Mouse (Mus musculus) heart, embryonic 16.5 days (tissue): ENCODE measurements around the gene Tbx3. TPM values are rescaled to one million over a fixed set of nuclear protein-coding genes. Genes with fewer than 3 reads are reported as not detected.

ENCODE experiments used
- ATAC-seq: fragments of 200-750 bp; cut with Nextera tagmentation; replicated peaks from 2 replicates; pipeline ENCODE4 v1.8.0; 2017; ENCODE audit warnings: moderate number of reproducible peaks; ENCODE audit not compliant: insufficient read depth, low FRiP score; ENCODE audit errors: extremely low read depth
- H3K27ac ChIP-seq: fragments of 300-500 bp; sonication (generic); 2 replicates; pipeline ENCODE4 v1.5.1; 2014; ENCODE audit warnings: mild to moderate bottlenecking, low read length, control low read depth, moderate library complexity
- H3K27me3 ChIP-seq: fragments of 300-500 bp; sonication (generic); 2 replicates; pipeline ENCODE4 v1.6.1; 2014; ENCODE audit warnings: low read length, mixed read lengths; ENCODE audit not compliant: control insufficient read depth, insufficient read depth
- H3K36me3 ChIP-seq: fragments of 300-500 bp; sonication (generic); 2 replicates; pipeline ENCODE4 v1.6.1; 2014; ENCODE audit not compliant: control insufficient read depth, insufficient read depth
- H3K4me1 ChIP-seq: fragments of 300-500 bp; sonication (generic); 2 replicates; pipeline ENCODE4 v1.6.1; 2014; ENCODE audit warnings: low read length, mixed read lengths; ENCODE audit not compliant: control insufficient read depth, insufficient read depth
- H3K4me2 ChIP-seq: fragments of 300-500 bp; sonication (generic); 2 replicates; pipeline ENCODE4 v1.6.1; 2014; ENCODE audit warnings: low read depth, mild to moderate bottlenecking, control low read depth, low read length
- H3K4me3 ChIP-seq: fragments of 300-500 bp; sonication (generic); 2 replicates; pipeline ENCODE4 v1.5.1; 2014; ENCODE audit warnings: mild to moderate bottlenecking, control low read depth, low read length
- H3K9ac ChIP-seq: fragments of 300-500 bp; sonication (generic); 2 replicates; pipeline ENCODE4 v1.6.1; 2014; ENCODE audit warnings: low read length, control low read depth
- H3K9me3 ChIP-seq: fragments of 300-500 bp; sonication (generic); replicated peaks from 2 replicates; pipeline ENCODE4 v1.6.1; 2016; ENCODE audit warnings: low read length; ENCODE audit not compliant: control insufficient read depth
- WGBS: fragments of 180-500 bp; shearing (Covaris S2); extraction: QIAGEN DNeasy Blood & Tissue Kit; methylation state at CpG from one replicate; pipeline ENCODE4 v1.1.7; 2014; 5-methylcytosine and 5-hydroxymethylcytosine counted together
- polyA plus RNA-seq: library from polyadenylated mRNA; unstranded; fragments of >200 nt; fragmentation: Nextera tagmentation; extraction: Ambion mirVana; gene quantifications from 2 replicates; pipeline ENCODE4 v1.2.1, GENCODE M21; 2015

Tbx3 gene
- polyA plus RNA-seq, 1 experiment from 2014 or later: 7.4 TPM

GRCm38 (mm10) chr5:119665739-119666138, 4.7 kb upstream of the Tbx3 start:
- H3K4me2 ChIP-seq: no peak overlapping the region
- H3K36me3 ChIP-seq: no peaks in the 10 kb centered on the region
- no peak overlapping the region for H3K27ac ChIP-seq
- H3K4me3 ChIP-seq: no peak overlapping the region
- no peaks in the 10 kb centered on the region for H3K9me3 ChIP-seq
- peaks cover 15% of the 10 kb centered on the region for H3K4me1 ChIP-seq
- H3K27me3 ChIP-seq: peaks cover 80% of the 10 kb centered on the region
- H3K9ac ChIP-seq: no peak overlapping the region
- WGBS: 26% methylated on average over 6 of the region's 6 CpGs
- no peak for ATAC-seq

- Histone ChIP-seq H3K4me2 (no peak overlapping the region), H3K27ac (no peak overlapping the region), H3K36me3 (no peaks in the 10 kb centered on the region), H3K4me3 (no peak overlapping the region), H3K4me1 (peaks cover 15% of the 10 kb centered on the region), H3K9me3 (no peaks in the 10 kb centered on the region), H3K27me3 (peaks cover 74% of the 10 kb centered on the region), H3K9ac (no peak overlapping the region)
- no peak for ATAC-seq
- WGBS: 17% methylated on average over 13 of the region's 13 CpGs
These were observed 3.0 kb upstream of the Tbx3 start for GRCm38 (mm10) chr5:119667356-119667940.

- no peaks in the 10 kb centered on the region for H3K9me3 ChIP-seq
- H3K4me3 ChIP-seq: no peak overlapping the region; the same call in 1 of the 2 replicates
- 22% methylated on average over 34 of the region's 34 CpGs for WGBS
- H3K36me3 ChIP-seq: no peaks in the 10 kb centered on the region
- peak overlapping the region; percentile 94; the same call in 1 of the 2 replicates for H3K4me2 ChIP-seq
- no peak for ATAC-seq
- H3K27me3 ChIP-seq: peaks cover 75% of the 10 kb centered on the region
- H3K9ac ChIP-seq: no peak overlapping the region; the same call in 1 of the 2 replicates
- H3K27ac ChIP-seq: 0 out of 2 replicates have a peak overlapping the region, but pooled peaks have one; percentile 24
- H3K4me1 ChIP-seq: peaks cover 15% of the 10 kb centered on the region
These were observed 2.1 kb upstream of the Tbx3 start for GRCm38 (mm10) chr5:119668191-119668912.

GRCm38 (mm10) chr5:119668913-119669411, 1.5 kb upstream of the Tbx3 start:
- no peak for ATAC-seq
- Histone ChIP-seq H3K27me3 (peaks cover 72% of the 10 kb centered on the region), H3K9ac (peak overlapping the region; percentile 24; the same call in 1 of the 2 replicates), H3K27ac (no peak overlapping the region), H3K4me1 (peaks cover 15% of the 10 kb centered on the region), H3K36me3 (no peaks in the 10 kb centered on the region), H3K4me2 (peak overlapping the region; percentile 94), H3K9me3 (no peaks in the 10 kb centered on the region), H3K4me3 (no peak overlapping the region; the same call in 1 of the 2 replicates)
- 15% methylated on average over 18 of the region's 18 CpGs for WGBS

- H3K4me2 ChIP-seq: peak overlapping the region; percentile 94
- H3K4me3 ChIP-seq: peak overlapping the region; percentile 63
- H3K9ac ChIP-seq: peak overlapping the region; percentile 63
- no peaks in the 10 kb centered on the region for H3K9me3 ChIP-seq
- H3K4me1 ChIP-seq: peaks cover 15% of the 10 kb centered on the region
- H3K27ac ChIP-seq: peak overlapping the region; percentile 84
- H3K27me3 ChIP-seq: peaks cover 72% of the 10 kb centered on the region
- no peaks in the 10 kb centered on the region for H3K36me3 ChIP-seq
- ATAC-seq: no peak
- WGBS: 2% methylated on average over 57 of the region's 61 CpGs
These were observed 516 bp upstream of the Tbx3 start for GRCm38 (mm10) chr5:119669741-119670565.

- peak overlapping the region; percentile 72 for H3K9ac ChIP-seq
- H3K4me2 ChIP-seq: peak overlapping the region; percentile 94
- H3K4me1 ChIP-seq: peaks cover 15% of the 10 kb centered on the region
- peaks cover 3% of the 10 kb centered on the region; the same call in 1 of the 2 replicates for H3K36me3 ChIP-seq
- H3K27me3 ChIP-seq: peaks cover 73% of the 10 kb centered on the region
- ATAC-seq: no peak
- peak overlapping the region; percentile 84 for H3K27ac ChIP-seq
- H3K4me3 ChIP-seq: peak overlapping the region; percentile 63
- no peaks in the 10 kb centered on the region for H3K9me3 ChIP-seq
- WGBS: under 1% methylated on average over 40 of the region's 40 CpGs
These were observed 794 bp downstream of the Tbx3 start for GRCm38 (mm10) chr5:119671124-119671801.

GRCm38 (mm10) chr5:119671965-119672347, 1.5 kb downstream of the Tbx3 start:
- H3K27me3 ChIP-seq: peaks cover 70% of the 10 kb centered on the region
- H3K9ac ChIP-seq: peak overlapping the region; percentile 72
- no peak for ATAC-seq
- H3K36me3 ChIP-seq: peaks cover 3% of the 10 kb centered on the region; the same call in 1 of the 2 replicates
- peaks cover 15% of the 10 kb centered on the region for H3K4me1 ChIP-seq
- H3K4me3 ChIP-seq: peak overlapping the region; percentile 63
- WGBS: under 1% methylated on average over 23 of the region's 23 CpGs
- H3K4me2 ChIP-seq: peak overlapping the region; percentile 94
- no peaks in the 10 kb centered on the region for H3K9me3 ChIP-seq
- peak overlapping the region; percentile 84 for H3K27ac ChIP-seq

GRCm38 (mm10) chr5:119672348-119672983, 2.0 kb downstream of the Tbx3 start:
- peaks cover 70% of the 10 kb centered on the region for H3K27me3 ChIP-seq
- 4% methylated on average over 19 of the region's 19 CpGs for whole genome bisulfite sequencing
- H3K4me2 ChIP-seq: peak overlapping the region; percentile 94
- H3K36me3 ChIP-seq: peaks cover 3% of the 10 kb centered on the region; the same call in 1 of the 2 replicates
- H3K9ac ChIP-seq: peak overlapping the region; percentile 72
- H3K4me1 ChIP-seq: peaks cover 15% of the 10 kb centered on the region
- H3K27ac ChIP-seq: peak overlapping the region; percentile 84
- peak overlapping the region; percentile 63 for H3K4me3 ChIP-seq
- ATAC-seq: no peak
- H3K9me3 ChIP-seq: no peaks in the 10 kb centered on the region
